Comparison of ENCODE assay signal across 10 mouse cellular contexts in genomic region chr3:152483800-152484199, GRCm38 (mm10).
DNase-seq lines count a peak whose midpoint lies in the region; ATAC-seq lines count a peak whose summit lies in the region.
"Had no signal": no experiment of that assay in that cellular context is flagged by ENCODE, and none has a peak within 500 bp of the region (broad histone marks: within the 10 kb centered on the region; RNA-seq: fewer than 3 reads in every experiment).

No protein-coding gene starts in this region.

- 35% methylated on average over 7 of the region's 7 CpGs for WGBS in kidney, embryonic 15.5 days
- 50% methylated on average over 7 of the region's 7 CpGs for WGBS in embryonic facial prominence, embryonic 10.5 days
- WGBS in forebrain, embryonic 16.5 days = 37% methylated on average over 7 of the region's 7 CpGs
- WGBS in limb, embryonic 15.5 days = 23% methylated on average over 7 of the region's 7 CpGs

- H3K27ac ChIP-seq in kidney, embryonic 15.5 days = peak overlapping the region; percentile 64
- peak overlapping the region; percentile 69 for H3K27ac ChIP-seq in embryonic facial prominence, embryonic 10.5 days (replicated peaks)
- H3K27ac ChIP-seq in forebrain, embryonic 16.5 days (ENCODE audit: low read length) = peak overlapping the region; percentile 47; the same call in 1 of the 2 replicates
- H3K27ac ChIP-seq in limb, embryonic 15.5 days = peak overlapping the region; percentile 54

- peaks cover 29% of the 10 kb centered on the region for H3K4me1 ChIP-seq in kidney, embryonic 15.5 days
- H3K4me1 ChIP-seq in embryonic facial prominence, embryonic 10.5 days = peaks cover 21% of the 10 kb centered on the region
- H3K4me1 ChIP-seq in forebrain, embryonic 16.5 days (replicated peaks; ENCODE audit: control insufficient read depth, insufficient read depth, low read length) = peaks cover 8% of the 10 kb centered on the region; the same call in 1 of the 2 replicates
- H3K4me1 ChIP-seq in limb, embryonic 15.5 days = peaks cover 20% of the 10 kb centered on the region

- no peak overlapping the region for H3K9ac ChIP-seq in kidney, embryonic 15.5 days
- no peak overlapping the region for H3K9ac ChIP-seq in forebrain, embryonic 16.5 days (replicated peaks; ENCODE audit: low read depth, low read length)
- H3K9ac ChIP-seq in limb, embryonic 15.5 days = no peak overlapping the region

- H3K4me3 ChIP-seq in kidney, embryonic 15.5 days (replicated peaks) = no peak overlapping the region
- no peak overlapping the region for H3K4me3 ChIP-seq in embryonic facial prominence, embryonic 10.5 days
- H3K4me3 ChIP-seq in forebrain, embryonic 16.5 days (replicated peaks; ENCODE audit: low read length) = no peak overlapping the region
- H3K4me3 ChIP-seq in limb, embryonic 15.5 days = no peak overlapping the region

- H3K4me2 ChIP-seq in kidney, embryonic 15.5 days = no peak overlapping the region
- H3K4me2 ChIP-seq in forebrain, embryonic 16.5 days (ENCODE audit: low read length) = no peak overlapping the region
- no peak overlapping the region for H3K4me2 ChIP-seq in limb, embryonic 15.5 days

- H3K9me3 ChIP-seq in kidney, embryonic 15.5 days (replicated peaks) = no peaks in the 10 kb centered on the region
- H3K9me3 ChIP-seq in embryonic facial prominence, embryonic 10.5 days = peaks cover 3% of the 10 kb centered on the region; the same call in 1 of the 2 replicates
- H3K9me3 ChIP-seq in forebrain, embryonic 16.5 days (ENCODE audit: control insufficient read depth, low read length) = no peaks in the 10 kb centered on the region
- H3K9me3 ChIP-seq in limb, embryonic 15.5 days = no peaks in the 10 kb centered on the region

- H3K27me3 ChIP-seq in kidney, embryonic 15.5 days = no peaks in the 10 kb centered on the region
- H3K27me3 ChIP-seq in embryonic facial prominence, embryonic 10.5 days (replicated peaks; ENCODE audit: low read depth, poor library complexity, severe bottlenecking) = no peaks in the 10 kb centered on the region
- no peaks in the 10 kb centered on the region for H3K27me3 ChIP-seq in forebrain, embryonic 16.5 days (replicated peaks; ENCODE audit: control insufficient read depth, insufficient read depth, low read length)
- H3K27me3 ChIP-seq in limb, embryonic 15.5 days = no peaks in the 10 kb centered on the region

- no peaks in the 10 kb centered on the region for H3K36me3 ChIP-seq in kidney, embryonic 15.5 days
- no peaks in the 10 kb centered on the region for H3K36me3 ChIP-seq in embryonic facial prominence, embryonic 10.5 days (replicated peaks)
- no peaks in the 10 kb centered on the region for H3K36me3 ChIP-seq in forebrain, embryonic 16.5 days (ENCODE audit: control insufficient read depth, insufficient read depth)
- no peaks in the 10 kb centered on the region for H3K36me3 ChIP-seq in limb, embryonic 15.5 days

- ATAC-seq in kidney, embryonic 15.5 days (replicated peaks; ENCODE audit: low FRiP score) = no peak
- no peak for ATAC-seq in forebrain, embryonic 16.5 days
- ATAC-seq in limb, embryonic 15.5 days (ENCODE audit: insufficient number of reproducible peaks, low FRiP score, low TSS enrichment, low read depth) = 0 out of 2 replicates have a peak, but pooled peaks have one; percentile 40

- DNase-seq in kidney, postnatal 25 days = no peak
- DNase-seq in embryonic facial prominence, embryonic 10.5 days (ENCODE audit: low spot score) = no peak
- no peak for DNase-seq in thymus, postnatal 10 days (ENCODE audit: low spot score in 2 of 2)
- DNase-seq in embryo, embryonic 9.5 days (ENCODE audit: extremely low spot score) = no peak
- no peak for DNase-seq in testis, postnatal 14 days (ENCODE audit: low spot score)
- DNase-seq: lung, adult 2 months; spleen, adult 18-20 months had no signal
